ENCODE assay signal across 10 mouse cellular contexts in genomic region chr12:56536174-56536883, GRCm38 (mm10). TPM values are rescaled to one million over a fixed set of nuclear protein-coding genes. Genes with fewer than 3 reads are reported as not detected.
DNase-seq lines count a peak whose midpoint lies in the region; ATAC-seq and TF ChIP-seq lines count a peak whose summit lies in the region.
"Had no signal": no experiment of that assay in that cellular context is flagged by ENCODE, and none has a peak within 500 bp of the region (broad histone marks: within the 10 kb centered on the region; RNA-seq: fewer than 3 reads in every experiment).

No protein-coding gene starts in this region.

- peak overlapping the region; percentile 43 for H3K4me3 ChIP-seq in lung, adult 2 months (replicated peaks; ENCODE audit: extremely low read depth, low read depth, low read length)
- peak overlapping the region; percentile 23 for H3K4me3 ChIP-seq in midbrain, embryonic 16.5 days (ENCODE audit: low read depth, low read length)

- H3K27me3 ChIP-seq in midbrain, embryonic 16.5 days (ENCODE audit: control insufficient read depth, insufficient read depth, low read depth, low read length): peaks cover 50% of the 10 kb centered on the region

- DNase-seq in embryo, embryonic 10.5 days (ENCODE audit: low spot score): peak; percentile 62
- no peak for DNase-seq in embryo, embryonic 10 days (ENCODE audit: low spot score)
- peak; percentile 54 for DNase-seq in lung, adult 2 months
- no peak for DNase-seq in lung, postnatal 25 days (ENCODE audit: low spot score)
- no peak for DNase-seq in urinary bladder, postnatal 4 days (ENCODE audit: low spot score in 2 of 2)
- DNase-seq in urinary bladder, adult 2 months (ENCODE audit: low spot score): no peak
- DNase-seq: kidney, adult 2 months; left cerebral cortex, postnatal 4 days had no signal

- H3K27ac ChIP-seq in midbrain, embryonic 16.5 days (ENCODE audit: low read length): peak overlapping the region; percentile 42

- peaks cover 5% of the 10 kb centered on the region; the same call in 1 of the 2 replicates for H3K4me1 ChIP-seq in lung, adult 2 months (ENCODE audit: control insufficient read depth, insufficient read depth, low read length)
- H3K4me1 ChIP-seq in midbrain, embryonic 16.5 days (ENCODE audit: control insufficient read depth, insufficient read depth, low read length): peaks cover 14% of the 10 kb centered on the region; the same call in 1 of the 2 replicates

- H3K36me3 ChIP-seq in midbrain, embryonic 16.5 days (ENCODE audit: control insufficient read depth, insufficient read depth, low read length): no peaks in the 10 kb centered on the region

- WGBS in lung, adult 2 months: 2% methylated on average over 44 of the region's 44 CpGs
- WGBS in midbrain, embryonic 16.5 days: under 1% methylated on average over 42 of the region's 44 CpGs

- no peak for TF ChIP-seq CTCF in lung, adult 2 months (IDR thresholded peaks at IDR 0.05; ENCODE audit: insufficient read depth, low read length)

- ATAC-seq in granulocyte monocyte progenitor cell, adult 5-6 weeks (replicated peaks; ENCODE audit: poor library complexity, severe bottlenecking): 0 out of 2 replicates have a peak, but pooled peaks have one; percentile 6
- no peak for ATAC-seq in midbrain, embryonic 16.5 days

- H3K4me2 ChIP-seq in midbrain, embryonic 16.5 days (ENCODE audit: low read length): peak overlapping the region; percentile 16; the same call in 1 of the 2 replicates

- TF ChIP-seq POLR2A in lung, adult 2 months (IDR thresholded peaks at IDR 0.05; ENCODE audit: borderline replicate concordance, extremely low read depth, low read depth, low read length): peak; percentile 57; the same call in 1 of the 2 replicates

- no peaks in the 10 kb centered on the region for H3K9me3 ChIP-seq in midbrain, embryonic 16.5 days (replicated peaks; ENCODE audit: control insufficient read depth, low read length, poor library complexity, severe bottlenecking)

- H3K9ac ChIP-seq in midbrain, embryonic 16.5 days (ENCODE audit: low read depth, low read length): no peak overlapping the region

RNA-seq across cellular contexts. Expression of gene Nkx2-1, which starts 0.4 kb away (rescaled TPM):
- 267 and 400 TPM in 2 replicates for polyA plus RNA-seq in lung, adult 2 months (2012; rRNA removed)
- total RNA-seq in granulocyte monocyte progenitor cell, adult 5-6 weeks (2014; fragmentation: Nextera tagmentation): not detected in 2 replicates
- not detected in 2 replicates for total RNA-seq in granulocyte monocyte progenitor cell, adult 5-6 weeks (2017)
- 3.2 and 5.7 TPM in 2 replicates for polyA plus RNA-seq in midbrain, embryonic 16.5 days (2015; fragmentation: Nextera tagmentation; extraction: Ambion mirVana)
- polyA plus RNA-seq in urinary bladder, adult 2 months (2012; rRNA removed): not detected in 2 replicates
- polyA plus RNA-seq: kidney, adult 2 months had no signal

Comparison
In these comparisons a context has a peak if more than half of its experiments do, and no peak if none do; other contexts are left out.
1. DNase-seq: peak in embryo, embryonic 10.5 days (single experiment) and lung, adult 2 months (single experiment); none in embryo, embryonic 10 days (single experiment), lung, postnatal 25 days (single experiment), urinary bladder, postnatal 4 days (0 of 2) and urinary bladder, adult 2 months (single experiment).
2. RNA of gene Nkx2-1, which starts 0.4 kb away (polyA plus RNA-seq): 267 to 400 TPM in lung, adult 2 months; 3.2 to 5.7 TPM in midbrain, embryonic 16.5 days and not detected in urinary bladder, adult 2 months; every median in the first group is over 10 times any median in the second.